Mouse (Mus musculus) heart, embryonic 15.5 days (tissue): ENCODE data around the gene Mn1. TPM values are rescaled to one million over a fixed set of nuclear protein-coding genes. Genes with fewer than 3 reads are reported as not detected.

Experiments used
- ATAC-seq: fragments of 200-750 bp; cut with Nextera tagmentation; replicated peaks from 2 replicates; pipeline ENCODE4 v1.8.0; 2017; ENCODE audit warnings: low read depth, moderate TSS enrichment; ENCODE audit not compliant: insufficient number of reproducible peaks, insufficient read depth, low FRiP score
- H3K27ac ChIP-seq: fragments of 300-500 bp; sonication (generic); 2 replicates; pipeline ENCODE4 v1.5.1; 2015; ENCODE audit warnings: mild to moderate bottlenecking, inconsistent platforms
- H3K27me3 ChIP-seq: fragments of 300-500 bp; sonication (generic); 2 replicates; pipeline ENCODE4 v1.6.1; 2015; ENCODE audit warnings: inconsistent platforms
- H3K36me3 ChIP-seq: fragments of 300-500 bp; sonication (generic); 2 replicates; pipeline ENCODE4 v1.6.1; 2015; ENCODE audit warnings: mild to moderate bottlenecking, inconsistent platforms
- H3K4me1 ChIP-seq: fragments of 300-500 bp; sonication (generic); replicated peaks from 2 replicates; pipeline ENCODE4 v1.6.1; 2015; ENCODE audit warnings: inconsistent platforms
- H3K4me2 ChIP-seq: fragments of 300-500 bp; sonication (generic); 2 replicates; pipeline ENCODE4 v1.6.1; 2015; ENCODE audit warnings: inconsistent platforms, mild to moderate bottlenecking, moderate library complexity
- H3K4me3 ChIP-seq: fragments of 300-500 bp; sonication (generic); 2 replicates; pipeline ENCODE4 v1.5.1; 2015; ENCODE audit warnings: mild to moderate bottlenecking, inconsistent platforms
- H3K9ac ChIP-seq: fragments of 300-500 bp; sonication (generic); 2 replicates; pipeline ENCODE4 v1.6.1; 2015; ENCODE audit warnings: mild to moderate bottlenecking, inconsistent platforms
- H3K9me3 ChIP-seq: fragments of 300-500 bp; sonication (generic); replicated peaks from 2 replicates; pipeline ENCODE4 v1.6.1; 2016; ENCODE audit warnings: inconsistent platforms
- WGBS: fragments of 180-500 bp; shearing (Covaris S2); methylation state at CpG from one replicate; pipeline ENCODE4 v1.1.7; 2015; ENCODE audit warnings: mixed read lengths; 5-methylcytosine and 5-hydroxymethylcytosine counted together
- polyA plus RNA-seq: library from polyadenylated mRNA; unstranded; fragments of >200 nt; fragmentation: Nextera tagmentation; extraction: Ambion mirVana; gene quantifications from 2 replicates; pipeline ENCODE4 v1.2.1, GENCODE M21; 2015

Gene Mn1
- polyA plus RNA-seq, 1 experiment from 2014 or later: 6.4 TPM

DNA sequence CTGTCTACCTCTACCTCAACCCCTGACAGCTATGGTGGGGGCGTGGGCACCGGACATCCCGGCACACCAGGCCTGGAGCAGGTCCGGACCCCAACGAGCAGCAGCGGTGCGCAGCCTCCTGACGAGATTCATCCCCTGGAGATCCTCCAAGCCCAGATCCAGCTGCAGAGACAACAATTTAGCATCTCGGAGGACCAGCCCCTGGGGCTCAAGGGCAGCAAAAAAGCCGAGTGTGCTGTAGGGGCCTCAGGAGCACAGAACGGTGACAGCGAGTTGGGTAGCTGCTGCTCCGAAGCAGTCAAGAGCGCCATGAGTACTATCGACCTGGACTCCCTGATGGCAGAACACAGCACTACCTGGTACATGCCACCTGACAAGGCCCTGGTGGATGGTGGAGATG is 4.3 kb downstream of the Mn1 start:
- H3K4me3 ChIP-seq: peak overlapping the region; percentile 80
- H3K9ac ChIP-seq: peak overlapping the region; percentile 23; the same call in 1 of the 2 replicates
- ATAC-seq: no peak
- peak overlapping the region; percentile 98 for H3K4me2 ChIP-seq
- WGBS: 75% methylated on average over 15 of the region's 15 CpGs
- no peak overlapping the region for H3K27ac ChIP-seq
- H3K27me3 ChIP-seq: peaks cover 37% of the 10 kb centered on the region
- H3K36me3 ChIP-seq: 0 out of 2 replicates have a peak, but pooled peaks cover 2% of the 10 kb centered on the region
- H3K4me1 ChIP-seq: peaks cover 65% of the 10 kb centered on the region
- no peaks in the 10 kb centered on the region for H3K9me3 ChIP-seq

GRCm38 (mm10) chr5:111422058-111422800 is 5.1 kb downstream of the Mn1 start:
- ATAC-seq: no peak
- peaks cover 37% of the 10 kb centered on the region for H3K27me3 ChIP-seq
- H3K9ac ChIP-seq: 0 out of 2 replicates have a peak overlapping the region, but pooled peaks have one; percentile 26
- no peak overlapping the region for H3K27ac ChIP-seq
- H3K36me3 ChIP-seq: 0 out of 2 replicates have a peak, but pooled peaks cover 2% of the 10 kb centered on the region
- H3K9me3 ChIP-seq: no peaks in the 10 kb centered on the region
- peak overlapping the region; percentile 80; the same call in 1 of the 2 replicates for H3K4me3 ChIP-seq
- 64% methylated on average over 8 of the region's 8 CpGs for WGBS
- peaks cover 64% of the 10 kb centered on the region for H3K4me1 ChIP-seq
- peak overlapping the region; percentile 98 for H3K4me2 ChIP-seq

- H3K27me3 ChIP-seq: peaks cover 37% of the 10 kb centered on the region
- H3K4me2 ChIP-seq: peak overlapping the region; percentile 98
- 76% methylated on average over 10 of the region's 10 CpGs for WGBS
- no peak for ATAC-seq
- H3K4me3 ChIP-seq: no peak overlapping the region
- H3K4me1 ChIP-seq: peaks cover 58% of the 10 kb centered on the region
- 0 out of 2 replicates have a peak, but pooled peaks cover 2% of the 10 kb centered on the region for H3K36me3 ChIP-seq
- H3K9ac ChIP-seq: no peak overlapping the region
- no peaks in the 10 kb centered on the region for H3K9me3 ChIP-seq
- no peak overlapping the region for H3K27ac ChIP-seq
These were observed 5.8 kb downstream of the Mn1 start for GRCm38 (mm10) chr5:111423011-111423410.

- no peak for ATAC-seq
- H3K4me1 ChIP-seq: peaks cover 52% of the 10 kb centered on the region
- WGBS: 74% methylated on average over 4 of the region's 4 CpGs
These were observed 6.5 kb downstream of the Mn1 start for GRCm38 (mm10) chr5:111423616-111424015.

DNA sequence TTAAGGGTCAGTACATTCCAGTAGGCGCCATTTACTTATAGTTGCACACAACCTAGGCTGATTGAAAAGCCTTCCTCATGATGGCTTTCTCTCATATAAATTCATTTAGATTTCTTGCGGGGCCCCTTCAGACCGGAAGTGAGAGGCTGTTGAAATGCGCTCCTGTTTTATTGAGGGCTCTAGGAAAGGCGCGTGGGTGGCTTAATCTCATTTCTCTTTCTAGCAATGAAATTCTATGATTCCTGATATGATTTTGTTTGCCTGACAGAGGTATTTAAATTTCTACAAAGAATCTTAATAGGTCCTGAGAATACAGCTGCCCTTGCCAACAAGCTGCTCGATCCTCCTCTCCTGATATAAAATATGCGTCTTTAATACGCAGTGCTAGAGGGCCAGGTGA is 8.7 kb downstream of the Mn1 start:
- WGBS: 81% methylated on average over 9 of the region's 9 CpGs
- no peak overlapping the region for H3K4me2 ChIP-seq
- H3K27me3 ChIP-seq: peaks cover 12% of the 10 kb centered on the region
- H3K4me1 ChIP-seq: peaks cover 43% of the 10 kb centered on the region
- no peaks in the 10 kb centered on the region for H3K9me3 ChIP-seq
- no peak for ATAC-seq
- H3K36me3 ChIP-seq: 0 out of 2 replicates have a peak, but pooled peaks cover 2% of the 10 kb centered on the region
- no peak overlapping the region for H3K4me3 ChIP-seq
- H3K27ac ChIP-seq: no peak overlapping the region
- H3K9ac ChIP-seq: no peak overlapping the region

More at GRCm38 (mm10) chr5:111423616-111424015, 6.5 kb downstream of the Mn1 start:
- Histone ChIP-seq H3K4me2 (peak overlapping the region; percentile 4; the same call in 1 of the 2 replicates), H3K4me3 (no peak overlapping the region), H3K27me3 (peaks cover 32% of the 10 kb centered on the region), H3K9me3 (no peaks in the 10 kb centered on the region), H3K36me3 (0 out of 2 replicates have a peak, but pooled peaks cover 2% of the 10 kb centered on the region), H3K9ac (no peak overlapping the region), H3K27ac (no peak overlapping the region)

GRCm38 (mm10) chr5:111426249-111426648 is 9.1 kb downstream of the Mn1 start:
- no peak overlapping the region for H3K4me3 ChIP-seq
- no peaks in the 10 kb centered on the region for H3K9me3 ChIP-seq
- WGBS: 63% methylated on average over 5 of the region's 5 CpGs
- no peak overlapping the region for H3K27ac ChIP-seq
- peaks cover 8% of the 10 kb centered on the region for H3K27me3 ChIP-seq
- no peaks in the 10 kb centered on the region for H3K36me3 ChIP-seq
- no peak overlapping the region for H3K9ac ChIP-seq
- peaks cover 43% of the 10 kb centered on the region for H3K4me1 ChIP-seq
- no peak for ATAC-seq
- H3K4me2 ChIP-seq: no peak overlapping the region

DNA sequence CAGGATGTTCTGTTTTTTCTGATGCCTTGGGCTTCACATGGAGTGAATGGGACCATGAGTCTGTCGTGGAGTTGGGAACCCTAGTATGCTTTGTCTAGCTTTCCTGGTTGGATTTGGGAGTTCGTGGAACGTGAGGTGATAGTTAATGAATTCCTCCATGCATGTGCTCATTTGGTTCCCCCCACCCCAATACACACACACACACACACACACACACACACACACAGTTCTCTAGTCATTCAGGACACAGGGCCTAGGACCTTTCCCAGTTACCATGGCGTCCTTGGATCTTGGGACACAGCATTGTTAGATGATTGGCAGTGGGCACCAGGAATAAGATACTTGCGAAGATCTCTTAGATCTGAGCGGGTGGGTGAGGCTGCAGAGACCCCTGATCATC is 11.7 kb downstream of the Mn1 start:
- 82% methylated on average over 6 of the region's 6 CpGs for WGBS
- Histone ChIP-seq H3K4me3 (no peak overlapping the region), H3K27me3 (no peaks in the 10 kb centered on the region), H3K27ac (no peak overlapping the region), H3K9me3 (no peaks in the 10 kb centered on the region), H3K4me2 (no peak overlapping the region), H3K9ac (no peak overlapping the region), H3K4me1 (peaks cover 49% of the 10 kb centered on the region), H3K36me3 (no peaks in the 10 kb centered on the region)
- no peak for ATAC-seq

DNA sequence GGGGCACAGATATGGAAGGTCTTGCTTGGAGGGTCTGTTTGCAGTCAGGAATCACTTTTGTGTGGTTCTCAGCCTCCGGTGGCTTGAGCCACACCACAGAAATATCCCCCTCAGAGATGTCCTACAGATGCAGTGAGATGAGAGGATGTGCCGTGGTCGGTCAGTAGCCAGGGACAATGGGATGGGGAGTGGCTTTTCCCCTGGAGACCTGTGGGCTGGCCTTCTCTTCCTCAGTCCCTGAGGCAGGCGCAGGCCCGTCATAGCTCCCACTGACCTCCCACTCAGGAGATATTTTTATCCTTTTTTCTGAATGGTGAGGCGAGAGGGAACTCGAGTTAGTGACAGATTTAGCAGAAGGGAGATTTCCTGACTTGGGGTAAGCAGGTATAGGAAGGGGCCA is 12.6 kb downstream of the Mn1 start:
- no peaks in the 10 kb centered on the region for H3K9me3 ChIP-seq
- H3K4me2 ChIP-seq: no peak overlapping the region
- H3K27me3 ChIP-seq: no peaks in the 10 kb centered on the region
- WGBS: 37% methylated on average over 7 of the region's 7 CpGs
- H3K27ac ChIP-seq: peak overlapping the region; percentile 30
- peaks cover 57% of the 10 kb centered on the region for H3K4me1 ChIP-seq
- ATAC-seq: peak; percentile 24; the same call in 1 of the 2 replicates
- H3K36me3 ChIP-seq: no peaks in the 10 kb centered on the region
- H3K4me3 ChIP-seq: no peak overlapping the region
- H3K9ac ChIP-seq: no peak overlapping the region

DNA sequence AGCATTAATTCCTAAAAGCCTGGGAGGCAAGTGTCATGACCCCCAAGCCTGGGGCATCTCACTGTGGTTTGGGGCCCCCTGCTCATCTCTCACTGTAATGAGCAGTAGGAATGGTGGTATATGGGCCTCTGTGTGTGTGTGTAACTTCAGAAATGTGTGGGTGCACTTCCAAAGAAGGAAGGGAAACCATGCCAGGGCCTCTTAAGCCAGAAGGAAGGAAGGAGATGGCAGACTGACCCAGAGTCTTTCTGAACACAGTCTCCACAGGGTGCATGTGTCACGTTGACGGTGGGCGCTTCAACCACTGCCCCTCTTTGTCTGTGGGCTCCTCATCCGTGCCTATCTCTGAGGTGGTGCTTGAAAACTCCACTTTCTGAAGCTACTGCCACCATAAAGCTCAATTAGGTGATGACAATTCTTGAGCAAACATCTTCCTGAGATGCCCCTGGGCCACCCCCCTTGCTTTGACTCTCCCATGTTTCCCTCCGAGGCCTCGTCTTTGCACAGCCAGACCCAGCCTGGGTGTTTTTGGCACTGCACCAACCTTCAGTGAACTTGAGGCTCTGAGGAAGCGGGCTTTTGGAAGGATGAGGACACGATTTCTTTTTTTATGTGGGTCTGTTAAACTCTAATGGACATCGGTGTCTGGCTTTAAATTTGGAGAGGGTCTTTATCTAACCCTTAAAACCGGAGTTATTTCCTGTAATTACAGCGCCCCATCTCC is 14.0 kb downstream of the Mn1 start:
- WGBS: 49% methylated on average over 11 of the region's 11 CpGs
- no peaks in the 10 kb centered on the region for H3K9me3 ChIP-seq
- H3K9ac ChIP-seq: no peak overlapping the region
- H3K4me1 ChIP-seq: peaks cover 69% of the 10 kb centered on the region
- no peaks in the 10 kb centered on the region for H3K27me3 ChIP-seq
- H3K4me3 ChIP-seq: no peak overlapping the region
- no peak overlapping the region for H3K4me2 ChIP-seq
- H3K27ac ChIP-seq: no peak overlapping the region
- no peak for ATAC-seq
- H3K36me3 ChIP-seq: no peaks in the 10 kb centered on the region

- Histone ChIP-seq H3K4me1 (peaks cover 69% of the 10 kb centered on the region), H3K9ac (no peak overlapping the region), H3K27me3 (no peaks in the 10 kb centered on the region), H3K27ac (no peak overlapping the region), H3K4me3 (no peak overlapping the region), H3K4me2 (no peak overlapping the region), H3K9me3 (no peaks in the 10 kb centered on the region), H3K36me3 (no peaks in the 10 kb centered on the region)
- ATAC-seq: no peak
- WGBS: 53% methylated on average over 5 of the region's 5 CpGs
These were observed 15.7 kb downstream of the Mn1 start for GRCm38 (mm10) chr5:111432842-111433241.

DNA sequence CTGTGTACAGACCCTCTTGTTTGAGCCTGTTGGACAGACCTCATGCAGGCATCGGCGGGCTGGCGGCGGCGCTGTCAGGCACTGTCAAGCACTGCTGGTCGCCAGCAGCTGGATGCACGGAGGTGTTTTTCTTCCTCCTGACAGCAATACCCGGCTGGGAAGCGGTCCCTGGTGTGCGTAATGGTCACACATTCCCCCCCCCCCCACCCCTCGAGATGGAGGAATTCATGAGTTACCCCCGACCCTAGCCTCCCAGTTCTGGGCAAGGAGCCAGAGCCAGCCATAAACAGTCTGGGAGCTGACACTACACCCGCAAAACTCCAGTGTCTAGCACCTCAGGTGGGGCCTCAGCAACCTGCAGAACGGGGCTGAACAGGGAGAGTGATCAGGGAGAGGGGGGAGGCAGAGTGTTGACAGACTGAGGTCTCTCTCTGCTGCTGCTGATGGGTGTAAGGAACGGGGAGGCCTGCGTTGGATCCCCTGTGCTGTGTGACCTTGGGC is 17.2 kb downstream of the Mn1 start:
- 0 out of 2 replicates have a peak overlapping the region, but pooled peaks have one; percentile 3 for H3K4me3 ChIP-seq
- H3K4me1 ChIP-seq: peaks cover 68% of the 10 kb centered on the region
- WGBS: 11% methylated on average over 16 of the region's 16 CpGs
- H3K27ac ChIP-seq: peak overlapping the region; percentile 43; the same call in 1 of the 2 replicates
- ATAC-seq: peak; percentile 19; the same call in 1 of the 2 replicates
- no peaks in the 10 kb centered on the region for H3K27me3 ChIP-seq
- peak overlapping the region; percentile 38 for H3K4me2 ChIP-seq
- no peaks in the 10 kb centered on the region for H3K36me3 ChIP-seq
- 0 out of 2 replicates have a peak overlapping the region, but pooled peaks have one; percentile 6 for H3K9ac ChIP-seq
- H3K9me3 ChIP-seq: no peaks in the 10 kb centered on the region
